Mouse (Mus musculus): ENCODE data around the gene Tmem108.

The Tmem108 gene

GRCm38 (mm10) chr9:103549178-103549577 lies 212.5 kb downstream of the Tmem108 start:
- DNase-seq (ENCODE audit: low read depth, low spot score): no peak

GRCm38 (mm10) chr9:103548606-103549005 lies 213.0 kb downstream of the Tmem108 start:
- no peak for DNase-seq (ENCODE audit: low read depth, low spot score)

- no peak for DNase-seq (ENCODE audit: low read depth, low spot score)
Observed at GRCm38 (mm10) chr9:103546695-103547645, 214.7 kb downstream of the Tmem108 start.

GRCm38 (mm10) chr9:103545729-103546128 lies 215.9 kb downstream of the Tmem108 start:
- DNase-seq (ENCODE audit: low read depth, low spot score): no peak

GRCm38 (mm10) chr9:103545271-103545670 lies 216.4 kb downstream of the Tmem108 start:
- no peak for DNase-seq (ENCODE audit: low read depth, low spot score)

- DNase-seq (ENCODE audit: low read depth, low spot score): no peak
Observed at GRCm38 (mm10) chr9:103544599-103544998, 217.0 kb downstream of the Tmem108 start.

GRCm38 (mm10) chr9:103540518-103540917 lies 221.1 kb downstream of the Tmem108 start:
- DNase-seq (ENCODE audit: low read depth, low spot score): no peak

GRCm38 (mm10) chr9:103538047-103538816 lies 223.4 kb downstream of the Tmem108 start:
- no peak for DNase-seq (ENCODE audit: low read depth, low spot score)

- DNase-seq (ENCODE audit: low read depth, low spot score): no peak
Observed at GRCm38 (mm10) chr9:103536059-103536634, 225.5 kb downstream of the Tmem108 start.

- no peak for DNase-seq (ENCODE audit: low read depth, low spot score)
Observed at GRCm38 (mm10) chr9:103525041-103525537, 236.5 kb downstream of the Tmem108 start.

GRCm38 (mm10) chr9:103524600-103524999 lies 237.0 kb downstream of the Tmem108 start:
- DNase-seq (ENCODE audit: low read depth, low spot score): no peak

- DNase-seq (ENCODE audit: low read depth, low spot score): no peak
Observed at GRCm38 (mm10) chr9:103523742-103524403, 237.8 kb downstream of the Tmem108 start.

- DNase-seq (ENCODE audit: low read depth, low spot score): no peak
Observed at GRCm38 (mm10) chr9:103523008-103523407, 238.6 kb downstream of the Tmem108 start.

GRCm38 (mm10) chr9:103513884-103514283 lies 247.8 kb downstream of the Tmem108 start:
- no peak for DNase-seq (ENCODE audit: low read depth, low spot score)

- no peak for DNase-seq (ENCODE audit: low read depth, low spot score)
Observed at GRCm38 (mm10) chr9:103512257-103512656, 249.4 kb downstream of the Tmem108 start.

- DNase-seq (ENCODE audit: low read depth, low spot score): no peak
Observed at GRCm38 (mm10) chr9:103506968-103507584, 254.6 kb downstream of the Tmem108 start.

- no peak for DNase-seq (ENCODE audit: low read depth, low spot score)
Observed at GRCm38 (mm10) chr9:103505067-103505466, 256.6 kb downstream of the Tmem108 start.

- DNase-seq (ENCODE audit: low read depth, low spot score): no peak
Observed at GRCm38 (mm10) chr9:103504646-103505045, 257.0 kb downstream of the Tmem108 start.

- DNase-seq (ENCODE audit: low read depth, low spot score): no peak
Observed at GRCm38 (mm10) chr9:103503586-103504298, 257.9 kb downstream of the Tmem108 start.

GRCm38 (mm10) chr9:103502655-103503054 lies 259.0 kb downstream of the Tmem108 start:
- no peak for DNase-seq (ENCODE audit: low read depth, low spot score)

Data from embryo, embryonic 11.5 days (tissue).